Mouse (Mus musculus) stomach, postnatal 0 days (tissue): ENCODE data around the gene Spaca3.

Source experiments
- CTCF ChIP-seq: IDR thresholded peaks from 2 replicates; pipeline ENCODE4 v1.5.1; 2016; ENCODE audit warnings: antibody characterized with exemption, low read depth, mild to moderate bottlenecking, moderate library complexity
- EP300 ChIP-seq: optimal IDR thresholded peaks from 2 replicates; pipeline ENCODE3; 2016; ENCODE audit warnings: antibody characterized with exemption

DNA sequence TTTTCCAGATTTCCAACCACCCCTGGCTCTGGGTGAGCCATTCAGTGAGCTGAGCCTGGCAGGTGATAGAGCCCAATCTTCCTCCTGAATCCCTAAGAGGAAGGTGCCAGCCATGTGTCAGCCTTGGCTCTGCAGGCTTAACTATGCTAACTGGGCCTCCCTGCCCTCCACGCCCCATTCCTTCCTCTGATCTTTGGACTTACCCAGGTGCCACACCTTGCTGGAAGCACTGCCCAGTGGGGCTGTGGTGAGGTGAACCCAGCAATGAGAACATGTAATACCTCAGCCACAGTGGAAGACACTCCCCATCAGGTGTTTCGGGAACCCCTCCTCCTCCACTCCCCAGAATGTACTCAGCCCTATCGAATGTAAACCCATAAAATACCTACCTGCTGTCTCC lies 38.1 kb upstream of the Spaca3 start:
- TF ChIP-seq EP300 (no peak), CTCF (no peak)
